Mouse (Mus musculus) embryonic facial prominence, embryonic 12.5 days (tissue): ENCODE measurements around the gene Fbxo3. TPM values are rescaled to one million over a fixed set of nuclear protein-coding genes. Genes with fewer than 3 reads are reported as not detected.
"Not testable (repeated sequence)": the region's sequence is repeated elsewhere in the genome, so short reads cannot be mapped to it uniquely, and the experiment has no call there.

ENCODE experiments used
- ATAC-seq: fragments of 200-750 bp; cut with Nextera tagmentation; 2 replicates; pipeline ENCODE4 v1.8.0; 2017; ENCODE audit not compliant: insufficient number of reproducible peaks, insufficient read depth, low FRiP score, low TSS enrichment
- H3K27ac ChIP-seq: fragments of 300-500 bp; sonication (generic); 2 replicates; pipeline ENCODE4 v1.5.1; 2016; ENCODE audit warnings: mild to moderate bottlenecking
- H3K27me3 ChIP-seq: fragments of 300-500 bp; sonication (generic); 2 replicates; pipeline ENCODE4 v1.6.1; 2016; ENCODE audit warnings: mild to moderate bottlenecking, moderate library complexity
- H3K36me3 ChIP-seq: fragments of 300-500 bp; sonication (generic); 2 replicates; pipeline ENCODE4 v1.6.1; 2016; ENCODE audit warnings: mild to moderate bottlenecking
- H3K4me1 ChIP-seq: fragments of 300-500 bp; sonication (generic); 2 replicates; pipeline ENCODE4 v1.6.1; 2016
- H3K4me2 ChIP-seq: fragments of 300-500 bp; sonication (generic); replicated peaks from 2 replicates; pipeline ENCODE4 v1.6.1; 2016; ENCODE audit warnings: mild to moderate bottlenecking, moderate library complexity
- H3K4me3 ChIP-seq: fragments of 300-500 bp; sonication (generic); 2 replicates; pipeline ENCODE4 v1.5.1; 2016; ENCODE audit warnings: mild to moderate bottlenecking
- H3K9ac ChIP-seq: fragments of 300-500 bp; sonication (generic); 2 replicates; pipeline ENCODE4 v1.6.1; 2016; ENCODE audit warnings: mild to moderate bottlenecking, moderate library complexity
- H3K9me3 ChIP-seq: fragments of 300-500 bp; sonication (generic); 2 replicates; pipeline ENCODE4 v1.6.1; 2016; ENCODE audit warnings: mild to moderate bottlenecking, moderate library complexity
- WGBS: fragments of 180-500 bp; shearing (Covaris S2); methylation state at CpG from one replicate; pipeline ENCODE4 v1.1.7; 2016; 5-methylcytosine and 5-hydroxymethylcytosine counted together
- polyA plus RNA-seq: library from polyadenylated mRNA; unstranded; fragments of >200 nt; fragmentation: Nextera tagmentation; extraction: Ambion mirVana; gene quantifications from 2 replicates; pipeline ENCODE4 v1.2.1, GENCODE M21; 2016

The Fbxo3 gene
- polyA plus RNA-seq, 1 experiment from 2014 or later: 56.2 TPM

GRCm38 (mm10) chr2:104007793-104008519 lies 19.6 kb upstream of the Fbxo3 start:
- H3K9me3 ChIP-seq: no peaks in the 10 kb centered on the region
- H3K27me3 ChIP-seq: peaks cover 3% of the 10 kb centered on the region
- no peak overlapping the region for H3K9ac ChIP-seq
- no peak for ATAC-seq
- no peaks in the 10 kb centered on the region for H3K36me3 ChIP-seq
- H3K4me2 ChIP-seq: no peak overlapping the region
- H3K4me1 ChIP-seq: no peaks in the 10 kb centered on the region
- H3K27ac ChIP-seq: no peak overlapping the region
- H3K4me3 ChIP-seq: no peak overlapping the region
- 81% methylated on average over 7 of the region's 7 CpGs for WGBS

- not testable (repeated sequence) for H3K4me2 ChIP-seq, ATAC-seq
Observed at GRCm38 (mm10) chr2:104008853-104009252, 18.7 kb upstream of the Fbxo3 start.

GRCm38 (mm10) chr2:104023096-104023495 lies 4.4 kb upstream of the Fbxo3 start:
- no peaks in the 10 kb centered on the region for H3K36me3 ChIP-seq
- no peak overlapping the region for H3K27ac ChIP-seq
- H3K27me3 ChIP-seq: no peaks in the 10 kb centered on the region
- no peak overlapping the region for H3K4me3 ChIP-seq
- H3K9me3 ChIP-seq: no peaks in the 10 kb centered on the region
- no peak overlapping the region for H3K4me2 ChIP-seq
- no peak overlapping the region for H3K9ac ChIP-seq
- no peaks in the 10 kb centered on the region for H3K4me1 ChIP-seq
- WGBS: 78% methylated on average over 7 of the region's 7 CpGs
- no peak for ATAC-seq

More at GRCm38 (mm10) chr2:104008853-104009252, 18.7 kb upstream of the Fbxo3 start:
- H3K36me3 ChIP-seq, H3K9ac ChIP-seq, H3K27me3 ChIP-seq, H3K9me3 ChIP-seq, H3K4me1 ChIP-seq, H3K27ac ChIP-seq, H3K4me3 ChIP-seq: not testable (repeated sequence)
- 92% methylated on average over 3 of the region's 3 CpGs for WGBS

- no peaks in the 10 kb centered on the region for H3K9me3 ChIP-seq
- no peak overlapping the region for H3K9ac ChIP-seq
- 89% methylated on average over 4 of the region's 4 CpGs for WGBS
- no peak overlapping the region for H3K27ac ChIP-seq
- H3K4me1 ChIP-seq: peaks cover 12% of the 10 kb centered on the region
- H3K4me2 ChIP-seq: no peak overlapping the region
- no peaks in the 10 kb centered on the region for H3K27me3 ChIP-seq
- H3K4me3 ChIP-seq: no peak overlapping the region
- H3K36me3 ChIP-seq: no peaks in the 10 kb centered on the region
- ATAC-seq: no peak
Observed at GRCm38 (mm10) chr2:104024656-104025055, 2.9 kb upstream of the Fbxo3 start.

- Histone ChIP-seq H3K36me3 (peaks cover 6% of the 10 kb centered on the region; the same call in 1 of the 2 replicates), H3K27ac (0 out of 2 replicates have a peak within 1 kb of the TSS, but pooled peaks have one; percentile 30), H3K4me1 (peaks cover 15% of the 10 kb centered on the region), H3K9ac (peak within 1 kb of the TSS; percentile 94), H3K4me3 (peak within 1 kb of the TSS; percentile 97), H3K4me2 (peak within 1 kb of the TSS; percentile 80), H3K27me3 (no peaks in the 10 kb centered on the region), H3K9me3 (no peaks in the 10 kb centered on the region)
- 1% methylated on average over 31 of the region's 32 CpGs for whole genome bisulfite sequencing
- peak; percentile 78 for ATAC-seq
Observed at GRCm38 (mm10) chr2:104028139-104028723, 710 bp downstream of the Fbxo3 start, which contains the start of gene 4931422A03Rik. 4931422A03Rik (minus strand) TSS chr2:104028361.

- Histone ChIP-seq H3K9ac (peak overlapping the region; percentile 94), H3K9me3 (no peaks in the 10 kb centered on the region), H3K4me3 (peak overlapping the region; percentile 97), H3K4me2 (peak overlapping the region; percentile 80), H3K27me3 (no peaks in the 10 kb centered on the region), H3K4me1 (peaks cover 15% of the 10 kb centered on the region), H3K36me3 (peaks cover 10% of the 10 kb centered on the region; the same call in 1 of the 2 replicates), H3K27ac (no peak overlapping the region)
- no peak for ATAC-seq
- 85% methylated on average over 2 of the region's 2 CpGs for WGBS
Observed at GRCm38 (mm10) chr2:104029074-104029473, 1.6 kb downstream of the Fbxo3 start.

GRCm38 (mm10) chr2:104030381-104030780 lies 2.9 kb downstream of the Fbxo3 start:
- H3K27ac ChIP-seq: no peak overlapping the region
- H3K4me3 ChIP-seq: no peak overlapping the region
- ATAC-seq: no peak
- no peak overlapping the region for H3K4me2 ChIP-seq
- peaks cover 10% of the 10 kb centered on the region; the same call in 1 of the 2 replicates for H3K36me3 ChIP-seq
- no peak overlapping the region for H3K9ac ChIP-seq
- WGBS: 88% methylated on average over 3 of the region's 3 CpGs
- H3K27me3 ChIP-seq: no peaks in the 10 kb centered on the region
- peaks cover 15% of the 10 kb centered on the region for H3K4me1 ChIP-seq
- H3K9me3 ChIP-seq: no peaks in the 10 kb centered on the region

GRCm38 (mm10) chr2:104032056-104032455 lies 4.5 kb downstream of the Fbxo3 start:
- no peak overlapping the region for H3K4me3 ChIP-seq
- H3K9ac ChIP-seq: no peak overlapping the region
- H3K4me2 ChIP-seq: no peak overlapping the region
- no peaks in the 10 kb centered on the region for H3K9me3 ChIP-seq
- no peaks in the 10 kb centered on the region for H3K27me3 ChIP-seq
- no peak overlapping the region for H3K27ac ChIP-seq
- H3K4me1 ChIP-seq: peaks cover 15% of the 10 kb centered on the region
- no peak for ATAC-seq
- WGBS: 85% methylated on average over 3 of the region's 3 CpGs
- peaks cover 21% of the 10 kb centered on the region; the same call in 1 of the 2 replicates for H3K36me3 ChIP-seq

- WGBS: 32% methylated on average over 3 of the region's 3 CpGs
- no peak overlapping the region for H3K4me3 ChIP-seq
- H3K4me1 ChIP-seq: 0 out of 2 replicates have a peak, but pooled peaks cover under 1% of the 10 kb centered on the region
- no peak overlapping the region for H3K27ac ChIP-seq
- H3K9ac ChIP-seq: no peak overlapping the region
- no peaks in the 10 kb centered on the region for H3K27me3 ChIP-seq
- H3K9me3 ChIP-seq: no peaks in the 10 kb centered on the region
- ATAC-seq: no peak
- H3K36me3 ChIP-seq: peaks cover 30% of the 10 kb centered on the region; the same call in 1 of the 2 replicates
- no peak overlapping the region for H3K4me2 ChIP-seq
Observed at GRCm38 (mm10) chr2:104034832-104035472, 7.4 kb downstream of the Fbxo3 start.

GRCm38 (mm10) chr2:104035595-104035994 lies 8.1 kb downstream of the Fbxo3 start:
- peaks cover 30% of the 10 kb centered on the region; the same call in 1 of the 2 replicates for H3K36me3 ChIP-seq
- ATAC-seq: no peak
- no peak overlapping the region for H3K4me2 ChIP-seq
- no peak overlapping the region for H3K4me3 ChIP-seq
- H3K27me3 ChIP-seq: no peaks in the 10 kb centered on the region
- no peaks in the 10 kb centered on the region for H3K4me1 ChIP-seq
- WGBS: 85% methylated on average over 6 of the region's 6 CpGs
- no peaks in the 10 kb centered on the region for H3K9me3 ChIP-seq
- no peak overlapping the region for H3K9ac ChIP-seq
- no peak overlapping the region for H3K27ac ChIP-seq

GRCm38 (mm10) chr2:104036316-104036715 lies 8.8 kb downstream of the Fbxo3 start:
- H3K36me3 ChIP-seq: peaks cover 30% of the 10 kb centered on the region; the same call in 1 of the 2 replicates
- no peak for ATAC-seq

More at GRCm38 (mm10) chr2:104036316-104036715, 8.8 kb downstream of the Fbxo3 start:
- H3K27ac ChIP-seq: no peak overlapping the region
- no peaks in the 10 kb centered on the region for H3K4me1 ChIP-seq
- WGBS: 82% methylated on average over 3 of the region's 3 CpGs
- no peak overlapping the region for H3K9ac ChIP-seq
- no peak overlapping the region for H3K4me3 ChIP-seq
- H3K27me3 ChIP-seq: no peaks in the 10 kb centered on the region
- no peaks in the 10 kb centered on the region for H3K9me3 ChIP-seq
- H3K4me2 ChIP-seq: no peak overlapping the region
